Mouse (Mus musculus): Measurements from ENCODE around the gene Pomp.
"Not testable (repeated sequence)": the region's sequence is repeated elsewhere in the genome, so short reads cannot be mapped to it uniquely, and the experiment has no call there.

Gene Pomp

DNA sequence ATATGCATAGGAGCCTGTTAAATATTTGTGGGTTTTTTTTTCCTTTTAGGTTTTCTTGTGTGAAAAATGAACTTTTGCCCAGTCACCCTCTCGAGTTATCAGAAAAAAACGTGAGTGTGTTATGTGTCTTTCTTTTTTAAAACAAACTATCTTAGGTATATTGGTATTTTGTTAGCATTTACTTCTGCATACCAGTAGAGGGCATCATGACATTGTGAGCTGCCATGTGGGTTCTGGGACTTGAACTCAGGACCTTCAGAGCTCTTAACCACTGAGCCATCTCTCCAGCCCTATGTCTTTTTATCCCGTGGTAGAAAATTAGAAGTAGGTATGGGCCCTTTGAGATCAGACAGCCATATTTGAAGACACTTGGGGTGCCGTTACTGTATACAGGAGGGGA lies 8.4 kb downstream of the Pomp start:
- DNase-seq = no peak

DNA sequence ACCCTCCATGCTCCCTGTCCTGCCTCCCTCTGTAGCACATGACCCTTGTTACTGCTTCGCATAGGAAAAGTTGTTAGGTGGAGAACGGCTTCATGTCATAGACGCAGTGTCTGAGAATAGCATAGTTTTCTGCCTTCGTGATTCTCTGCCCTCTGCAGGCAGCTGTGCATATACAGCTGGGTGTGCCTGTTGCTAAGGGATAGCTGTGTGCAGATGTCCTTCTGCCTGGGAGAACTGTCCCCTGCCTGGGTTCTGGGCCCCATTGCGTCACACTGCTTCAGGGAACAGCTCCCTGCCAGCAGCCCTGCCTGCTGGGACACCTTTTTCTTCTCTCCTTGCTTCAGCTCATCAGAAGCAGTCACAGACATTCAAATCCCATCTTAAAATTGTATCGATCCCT lies 9.3 kb downstream of the Pomp start:
- no peak for DNase-seq

DNA sequence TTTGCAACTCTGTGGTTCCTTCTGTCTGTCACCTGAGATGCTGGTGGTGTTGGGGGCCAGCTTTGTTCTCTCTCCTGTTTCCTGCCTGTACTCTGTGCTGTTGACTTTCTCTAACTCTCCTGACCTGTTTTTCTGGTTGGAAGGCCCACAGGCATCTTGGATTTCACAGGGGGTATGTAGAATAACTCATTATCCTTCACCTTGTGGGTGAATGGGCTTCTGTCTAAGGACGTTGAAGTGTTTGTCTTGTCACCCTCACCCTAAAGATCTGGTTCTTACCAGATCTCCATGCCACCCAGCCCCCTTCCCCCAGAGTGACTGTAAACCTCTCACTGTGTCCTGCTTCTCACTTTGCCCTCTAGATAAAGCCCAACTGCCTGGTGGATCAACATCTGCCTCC lies 10.0 kb downstream of the Pomp start:
- no peak for DNase-seq

DNA sequence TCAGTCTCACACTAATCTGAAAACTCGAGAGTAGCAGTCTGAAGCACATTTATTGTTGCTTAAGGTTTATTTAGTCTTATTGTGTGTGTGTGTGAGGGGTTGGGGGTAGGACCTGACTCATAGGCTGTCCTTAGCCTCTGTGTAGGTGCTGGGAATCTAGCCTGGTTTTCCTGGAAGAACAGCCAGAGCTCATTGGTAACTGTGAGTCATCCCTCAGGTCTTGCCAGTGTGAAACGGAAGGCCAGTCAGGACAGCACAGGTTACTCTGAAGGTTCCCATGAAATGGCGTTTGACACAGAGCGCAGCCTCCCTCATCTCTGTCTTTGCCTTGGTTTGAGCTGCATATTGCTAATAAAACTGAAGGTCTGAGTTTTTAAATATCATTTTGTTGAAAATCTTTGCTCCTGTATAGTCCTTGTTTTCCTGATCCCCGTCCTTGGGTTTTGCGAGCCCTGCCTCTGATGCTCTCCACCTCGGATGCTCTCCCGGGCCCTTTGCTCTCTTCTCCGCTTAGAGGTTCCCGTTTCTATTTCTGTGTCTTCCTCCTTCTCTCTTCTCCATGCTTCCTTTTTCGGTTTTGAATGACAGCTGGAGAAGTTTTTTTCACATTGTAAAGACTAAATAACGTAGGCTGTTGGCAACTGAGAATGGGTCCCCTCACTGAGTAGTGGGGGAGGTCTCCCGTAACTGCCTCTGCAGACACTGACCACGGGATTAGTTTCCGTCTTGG lies 11.0 kb downstream of the Pomp start:
- no peak for DNase-seq

DNA sequence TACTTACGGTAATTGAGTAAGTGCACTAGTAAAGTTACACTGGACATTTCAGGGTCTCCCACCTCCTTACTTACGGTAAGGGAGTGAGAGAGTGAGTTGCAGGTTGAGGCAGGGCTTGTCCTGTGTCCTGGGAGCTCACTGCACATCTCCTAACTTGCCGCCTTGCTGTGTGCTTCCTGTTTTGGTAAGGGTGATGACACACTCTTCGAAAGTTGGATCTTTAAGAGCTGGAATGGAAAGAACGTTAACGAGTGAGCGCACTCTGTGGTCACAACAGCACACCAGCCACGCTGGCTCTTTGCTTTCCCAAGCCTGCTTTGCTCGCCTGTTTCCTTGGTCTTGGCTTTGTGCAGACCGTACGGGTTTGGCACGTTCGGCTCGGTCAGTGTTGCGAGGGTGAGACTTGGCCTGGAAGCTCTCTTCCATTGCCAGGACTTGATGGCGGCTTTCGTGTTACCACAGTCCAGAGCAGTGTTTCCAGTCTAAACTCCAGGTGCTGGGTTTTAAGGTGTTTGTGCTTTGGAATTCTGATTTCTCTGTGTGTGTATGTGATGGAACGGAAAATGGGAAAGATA lies 14.3 kb downstream of the Pomp start:
- no peak for DNase-seq

DNA sequence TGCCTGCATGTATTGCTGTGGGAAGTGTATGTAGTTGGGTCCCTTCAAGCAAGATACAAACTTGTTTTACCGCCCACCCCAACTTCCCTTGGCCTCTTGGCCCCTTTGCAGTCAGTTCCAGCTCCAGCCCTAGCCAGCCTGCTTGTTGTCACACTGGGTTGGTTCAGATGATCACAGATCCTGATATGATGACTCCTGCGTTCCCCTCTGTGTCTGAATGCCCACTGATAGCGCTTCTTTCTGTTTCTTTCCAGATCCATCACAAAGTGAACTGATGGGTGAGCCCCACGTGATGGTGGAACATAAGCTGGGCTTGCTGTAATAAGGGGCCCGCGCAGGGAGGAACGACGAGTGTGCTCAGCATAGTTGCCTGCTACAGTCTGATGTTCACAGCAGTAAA lies 14.9 kb downstream of the Pomp start:
- DNase-seq = no peak

DNA sequence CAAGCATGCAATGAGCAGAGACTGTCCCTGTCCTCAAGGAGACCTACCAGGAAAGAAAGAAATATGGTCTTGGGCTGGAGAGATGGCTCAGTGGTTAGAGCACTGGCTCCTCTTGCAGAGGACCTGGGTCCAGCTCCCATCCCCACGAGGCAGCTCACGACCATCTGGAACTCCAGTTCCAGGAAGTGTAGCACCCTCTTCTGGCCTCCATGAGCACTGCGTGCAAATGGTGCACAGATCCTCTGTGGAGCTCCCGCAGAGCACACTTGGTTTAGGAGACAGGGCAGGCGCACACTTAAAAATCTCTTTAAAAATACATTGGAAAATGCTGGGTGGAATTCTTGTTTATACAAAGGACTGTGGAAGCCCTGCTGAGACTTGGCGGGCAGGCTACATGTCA lies 17.3 kb downstream of the Pomp start:
- peak in 1 of 2 experiments; percentile 18 for DNase-seq

DNA sequence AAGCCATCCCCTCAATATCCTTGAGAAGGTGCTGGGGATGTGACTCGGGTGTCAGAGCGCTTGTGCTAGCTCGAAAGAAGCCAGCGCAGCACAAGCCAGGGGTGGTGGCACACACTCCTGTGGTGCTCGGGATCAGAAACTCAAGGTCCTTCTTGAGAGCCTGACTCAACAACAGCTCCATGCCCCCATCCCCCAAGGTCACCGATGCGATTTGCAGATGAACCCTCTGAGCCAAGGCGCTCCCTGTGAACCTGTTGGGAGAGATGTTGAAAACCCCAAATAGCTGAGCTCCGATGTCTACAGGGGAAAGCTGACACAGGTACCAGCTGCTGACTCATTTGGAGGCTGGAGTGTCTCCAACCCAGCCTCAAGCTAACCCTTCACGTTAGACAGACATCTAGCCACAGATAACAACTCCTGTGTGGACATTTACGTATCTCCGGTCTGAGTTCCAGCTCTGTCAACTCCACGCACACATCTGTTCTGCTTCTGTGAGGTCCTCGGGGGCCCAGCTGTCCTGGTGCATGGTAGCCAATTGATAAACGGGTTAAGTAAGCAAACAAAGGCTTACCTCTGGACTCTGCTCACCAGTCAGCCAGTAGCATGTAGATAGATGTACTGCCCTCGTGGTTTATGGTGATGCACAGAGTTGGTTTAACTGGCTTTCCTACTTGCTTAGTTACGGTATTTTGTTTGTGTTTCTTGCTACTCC lies 19.9 kb downstream of the Pomp start:
- no peak for DNase-seq

DNA sequence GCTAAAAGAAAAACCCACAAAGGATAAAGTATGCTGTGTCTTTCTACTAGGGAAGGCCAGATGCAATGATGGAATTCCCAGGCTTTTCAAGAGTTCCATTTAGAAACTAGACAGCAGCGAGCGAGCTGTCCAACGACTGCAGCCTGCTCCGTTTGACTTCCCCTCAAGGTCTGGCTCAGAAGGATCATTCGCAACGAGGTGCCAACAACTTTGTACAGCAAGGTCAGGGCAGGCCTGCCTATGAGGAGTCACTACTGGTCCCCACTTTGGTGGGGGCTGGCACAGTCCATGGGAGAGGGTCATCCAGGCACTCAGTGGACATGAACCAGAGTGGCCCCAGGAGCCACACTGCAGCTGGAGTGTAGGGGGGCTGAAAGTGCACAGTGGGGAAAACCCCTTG lies 23.3 kb downstream of the Pomp start:
- no peak for DNase-seq

DNA sequence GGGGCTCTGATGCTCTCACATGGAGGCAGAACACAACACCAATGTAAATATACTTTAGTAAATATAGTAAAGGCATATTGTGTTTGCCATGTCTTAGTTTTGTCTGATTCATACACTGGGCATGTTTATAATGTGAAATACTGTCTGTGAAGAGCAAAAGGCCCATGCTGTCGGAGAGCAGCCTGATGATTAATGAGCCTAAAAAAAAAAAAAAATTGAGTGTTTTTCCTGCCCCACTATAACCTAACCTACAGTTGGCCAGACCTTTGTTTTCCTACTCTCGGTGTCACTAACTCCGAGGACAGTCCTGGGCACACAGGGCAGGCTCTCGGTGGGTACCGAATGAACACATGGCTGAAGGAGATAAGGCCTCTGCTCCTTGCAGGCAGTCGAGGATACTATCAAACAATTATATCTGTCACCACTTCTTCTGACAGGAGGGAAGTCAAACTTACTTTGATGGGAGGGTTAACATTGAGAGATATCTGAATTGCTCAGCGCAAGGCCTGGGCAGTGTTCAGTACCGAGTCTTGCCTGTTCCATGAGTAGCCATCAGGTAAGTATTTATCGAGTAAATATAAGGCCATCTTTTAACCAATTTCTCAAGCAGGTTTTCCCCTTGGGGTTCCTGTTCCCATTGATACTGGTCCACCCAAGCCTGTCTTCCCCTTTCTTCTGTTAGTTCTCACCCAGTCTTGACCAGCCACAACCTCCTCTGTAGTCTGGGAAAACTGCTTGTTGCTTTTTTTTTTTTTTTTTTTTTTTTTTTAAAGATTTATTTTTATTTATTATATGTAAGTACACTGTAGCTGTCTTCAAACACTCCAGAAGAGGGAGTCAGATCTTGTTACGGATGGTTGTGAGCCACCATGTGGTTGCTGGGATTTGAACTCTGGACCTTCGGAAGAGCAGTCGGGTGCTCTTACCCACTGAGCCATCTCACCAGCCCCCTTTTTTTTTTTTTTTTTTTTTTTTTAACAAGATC lies 28.3 kb downstream of the Pomp start:
- no peak for DNase-seq

DNA sequence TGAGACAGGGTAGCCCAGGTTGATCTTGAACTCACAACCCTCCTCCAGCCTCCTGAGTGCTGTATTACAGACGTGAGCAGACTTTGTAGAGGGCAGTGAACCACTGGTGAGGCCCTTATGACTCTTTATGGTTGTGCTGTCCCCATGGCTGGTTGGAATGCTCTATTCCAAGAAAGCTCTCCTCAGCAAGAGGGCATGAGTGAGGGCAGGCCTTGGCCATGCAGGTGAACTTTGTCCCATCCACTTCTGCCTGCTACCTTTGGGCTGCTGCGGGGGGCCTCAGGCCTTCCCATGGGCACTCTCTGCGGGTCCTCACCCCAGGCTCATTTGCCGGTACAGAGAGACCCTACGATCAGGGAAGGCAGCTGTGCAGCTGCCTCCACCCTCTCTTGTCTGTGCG lies 32.5 kb downstream of the Pomp start:
- DNase-seq = peak in 1 of 2 experiments; percentile 33

DNA sequence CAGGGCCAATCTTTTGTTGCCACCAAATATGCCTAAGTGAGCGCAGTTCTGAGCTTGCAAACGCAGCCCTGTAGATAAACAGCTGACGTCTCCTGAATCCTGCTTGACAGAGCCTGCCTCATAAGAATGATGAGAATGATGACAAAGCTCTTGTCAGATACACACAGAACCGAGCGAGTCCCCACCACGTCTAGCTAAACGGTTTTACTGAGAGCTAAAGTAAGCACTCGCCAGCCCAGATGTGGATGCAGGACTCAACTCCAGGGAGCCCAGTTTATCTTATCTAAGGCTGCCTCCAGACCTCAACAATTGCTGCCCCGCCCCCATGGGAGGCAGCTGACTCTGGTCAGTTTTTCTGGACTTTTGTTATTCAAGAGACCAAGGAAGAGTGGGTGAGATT lies 32.9 kb downstream of the Pomp start:
- no peak for DNase-seq

DNA sequence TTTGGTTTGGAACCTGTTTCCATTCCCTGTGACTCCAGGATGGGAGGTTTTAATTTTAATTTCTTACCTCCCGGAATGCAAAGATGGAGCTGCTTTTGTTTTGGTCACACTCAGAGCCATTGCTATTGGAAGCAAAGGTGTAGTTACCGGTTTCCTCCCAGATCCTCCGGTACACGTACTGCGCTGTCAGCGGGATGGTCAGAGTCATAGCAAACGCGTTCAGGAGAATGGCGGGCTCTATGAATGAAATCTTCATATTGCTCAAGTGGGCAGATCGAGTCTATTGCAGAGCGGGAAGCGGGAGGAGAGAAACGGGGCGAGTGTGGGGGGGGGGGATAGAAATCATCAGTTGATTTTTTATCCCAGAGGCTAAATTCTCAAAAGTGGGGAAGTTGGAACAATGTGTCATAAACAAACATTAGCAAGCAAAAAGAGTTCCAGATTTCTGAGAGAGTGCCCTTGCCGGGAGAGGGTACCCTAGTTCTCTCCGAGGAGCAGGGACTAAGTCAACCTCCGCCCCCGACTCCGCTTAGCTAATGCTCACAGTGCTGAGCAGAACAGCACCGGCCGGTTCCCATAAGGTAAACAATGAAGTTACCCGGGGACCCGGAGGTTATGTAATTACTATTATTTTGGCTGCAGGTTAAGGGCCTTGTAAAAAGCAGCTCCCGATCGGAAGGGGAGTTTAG lies 33.6 kb downstream of the Pomp start:
- peak; percentile 36 to 45 for DNase-seq

DNA sequence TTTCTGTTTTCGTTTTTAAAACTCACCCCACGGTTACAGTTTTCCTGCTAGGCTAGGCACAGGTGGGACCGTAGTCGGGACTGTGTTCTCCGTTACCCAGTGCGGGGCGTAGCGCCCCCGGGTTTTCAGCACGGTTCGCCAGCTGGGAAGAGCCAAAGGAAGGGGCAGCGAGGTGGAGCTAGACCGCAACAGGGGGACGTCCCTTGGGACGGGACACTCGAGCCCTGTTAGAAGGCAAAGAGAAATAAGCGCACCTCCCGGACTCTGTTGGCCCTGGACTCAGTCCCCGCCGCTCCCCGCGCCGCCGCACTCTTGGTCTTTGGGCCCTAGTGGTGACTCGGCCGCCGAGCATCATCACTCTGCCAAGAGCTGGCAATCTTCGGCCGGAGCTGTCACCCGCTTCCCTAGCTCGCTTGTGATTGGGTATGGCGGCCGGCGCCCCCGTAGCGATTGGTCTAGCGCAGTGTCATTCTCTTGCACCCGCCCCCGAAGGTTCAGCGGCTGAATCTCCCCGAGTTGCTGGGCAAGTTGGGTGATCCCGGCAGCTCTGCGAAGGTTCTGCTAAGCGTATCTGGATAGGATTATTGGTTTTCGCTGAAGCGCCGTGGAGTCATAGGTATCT lies 34.3 kb downstream of the Pomp start, which contains the start of gene Slc46a3:
Slc46a3 (minus strand) TSS at position 361 of the 622 bp plus-strand sequence.
- DNase-seq = peak; percentile 92 to 96

DNA sequence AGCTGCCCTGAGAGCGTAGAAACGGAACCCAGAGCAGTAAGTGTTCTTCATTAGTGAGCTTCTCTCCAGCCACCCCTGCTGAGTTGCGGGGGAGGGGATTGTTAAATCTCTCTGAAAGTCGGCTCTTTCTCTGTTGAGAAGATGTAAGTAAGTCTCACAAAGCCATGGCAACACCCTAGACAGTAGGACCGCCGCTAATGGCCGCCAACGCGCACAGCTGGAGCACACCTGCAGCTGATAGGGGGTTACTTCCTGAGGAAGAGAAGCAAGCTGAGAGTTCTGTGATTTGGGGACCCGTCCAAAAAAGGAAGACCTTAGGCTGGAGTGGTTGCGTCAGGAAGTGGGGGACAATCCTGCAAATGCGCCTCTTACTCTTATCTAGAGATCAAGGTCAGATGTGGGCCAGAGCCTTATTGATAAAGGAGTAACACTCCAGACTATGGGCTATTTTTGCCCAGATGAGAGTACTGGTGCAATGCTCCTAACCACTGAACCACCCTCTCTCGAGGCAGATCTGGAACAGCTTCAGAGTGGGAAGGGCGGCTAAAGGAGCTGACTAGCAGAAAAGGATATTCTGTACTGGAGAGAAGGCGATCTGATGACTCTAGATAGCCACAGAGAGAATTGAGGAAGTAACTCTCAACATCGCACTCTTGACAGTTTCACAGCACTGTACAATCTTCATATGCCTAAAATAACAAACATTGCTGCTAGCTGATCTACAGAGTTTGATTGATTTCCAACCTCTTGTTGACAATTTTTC lies 35.4 kb downstream of the Pomp start:
- no peak for DNase-seq

DNA sequence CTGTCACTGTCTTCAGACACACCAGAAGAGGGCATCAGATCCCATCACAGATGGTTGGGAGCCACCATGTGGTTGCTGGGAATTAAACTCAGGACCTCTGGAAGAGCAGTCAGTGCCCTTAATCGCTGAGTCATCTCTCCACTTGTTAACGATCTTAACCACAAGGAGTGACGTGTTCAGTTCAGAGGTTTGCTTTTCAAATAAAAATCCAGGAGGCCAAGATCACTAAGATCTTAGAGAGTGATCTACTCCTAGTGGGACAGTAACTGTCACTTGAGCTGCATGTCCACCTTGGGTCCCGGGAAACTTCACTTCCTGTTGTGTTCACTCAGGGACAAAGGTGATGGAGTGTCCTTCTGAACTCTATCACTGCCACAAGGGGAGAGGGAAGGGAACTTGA lies 36.2 kb downstream of the Pomp start:
- not testable (repeated sequence) for DNase-seq

DNA sequence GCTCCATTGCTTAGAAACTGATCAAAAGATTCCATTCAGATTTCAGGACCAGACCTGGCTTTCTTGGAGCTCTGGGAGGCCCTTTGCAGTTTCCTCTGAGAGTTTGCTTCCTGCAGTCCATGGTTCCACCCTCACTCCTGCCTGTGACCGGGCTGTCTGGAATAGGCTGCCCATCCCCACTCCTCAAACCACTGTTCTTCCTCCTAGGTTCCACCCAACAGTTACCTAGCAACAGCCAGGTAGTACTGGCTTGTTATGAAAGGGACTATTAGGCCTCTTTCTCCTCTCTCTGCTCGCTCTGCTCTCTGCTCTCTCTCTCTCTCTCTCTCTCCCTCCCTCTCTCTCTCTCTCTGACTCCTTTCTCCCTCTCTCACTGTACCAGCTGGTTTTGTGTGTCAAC lies 38.0 kb downstream of the Pomp start:
- no peak for DNase-seq

DNA sequence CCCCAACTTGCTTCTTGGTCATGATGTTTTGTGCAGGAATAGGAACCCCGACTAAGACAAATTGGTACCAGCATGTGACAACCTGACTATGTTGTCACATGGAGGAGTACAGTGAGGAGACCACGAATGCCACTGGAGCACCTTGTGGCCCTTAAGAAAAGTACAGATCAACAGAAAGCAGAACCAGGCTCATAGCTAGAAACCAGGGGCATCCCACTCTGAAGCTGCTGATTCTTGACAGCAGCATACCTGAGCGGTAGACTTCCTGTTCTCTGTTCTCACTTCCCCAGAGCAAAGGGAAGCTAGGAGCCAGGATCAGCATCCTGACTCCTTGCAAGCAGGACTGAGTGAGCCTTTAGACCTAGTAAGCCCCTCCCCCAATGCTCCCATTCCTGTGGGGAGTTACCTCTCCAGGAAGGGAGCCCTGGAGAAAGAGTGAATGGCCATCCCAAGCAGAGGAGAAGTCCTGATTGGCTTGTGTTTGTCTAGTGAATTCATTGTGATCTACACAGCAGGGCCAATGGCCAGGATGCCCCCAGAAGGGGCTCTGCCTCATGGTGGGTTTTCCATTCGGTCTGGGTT lies 38.8 kb downstream of the Pomp start:
- DNase-seq = no peak

DNA sequence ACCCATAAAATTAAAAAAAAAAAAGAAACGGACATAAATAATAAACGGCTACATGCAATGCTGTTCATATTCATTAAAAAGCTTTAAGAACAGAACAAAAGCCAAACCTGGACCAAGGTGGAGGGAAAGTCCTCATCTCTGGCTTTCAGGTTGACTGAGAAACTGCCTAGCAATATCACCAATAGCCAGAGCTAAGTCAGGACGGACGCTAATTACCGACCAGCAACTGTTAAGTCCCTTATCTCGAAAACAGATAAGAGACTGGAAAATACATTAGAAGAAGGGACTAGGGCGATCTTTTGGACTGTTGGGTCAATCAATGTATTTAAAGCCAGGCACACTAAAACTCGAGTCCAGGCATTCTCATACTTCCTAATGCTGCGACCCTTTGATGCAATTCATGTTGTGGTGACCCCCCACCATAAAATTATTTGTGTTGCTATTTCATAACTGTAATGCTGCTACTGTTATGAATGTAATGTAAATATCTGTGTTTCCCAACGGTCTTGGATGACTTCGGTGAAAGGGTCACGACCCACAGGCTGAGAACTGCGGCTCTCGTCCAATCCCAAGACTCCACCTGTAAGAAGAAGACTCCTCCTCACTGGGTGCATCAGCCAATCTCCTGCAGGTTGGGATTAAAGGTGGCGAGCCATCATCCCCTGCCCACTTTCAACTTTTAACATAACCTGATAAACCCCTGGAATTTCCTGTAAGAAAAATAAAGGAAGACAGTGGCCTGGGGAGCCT lies 41.9 kb downstream of the Pomp start:
- DNase-seq = no peak

DNA sequence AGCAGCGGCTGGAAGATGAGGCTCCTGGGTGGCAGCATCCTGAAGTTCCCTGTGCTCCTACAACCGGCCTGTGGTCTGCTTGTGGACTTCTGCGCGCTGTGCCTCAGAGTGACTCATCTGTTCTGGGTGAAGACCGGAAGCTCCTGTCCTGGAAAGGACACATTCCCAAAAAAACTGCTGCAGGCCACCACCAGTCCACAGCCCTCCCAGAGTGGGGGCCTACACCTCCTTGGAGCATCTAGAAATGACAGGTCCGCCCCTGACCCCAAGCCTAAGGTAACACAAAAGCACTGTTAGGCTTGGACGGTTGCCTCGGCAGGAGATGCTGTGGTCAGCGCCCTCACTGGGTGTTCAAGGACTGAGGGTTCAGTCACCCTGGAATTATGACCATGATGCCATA lies 42.9 kb downstream of the Pomp start:
- DNase-seq = no peak
